9 mouse cellular contexts compared by ENCODE assay signal in the genomic region with DNA sequence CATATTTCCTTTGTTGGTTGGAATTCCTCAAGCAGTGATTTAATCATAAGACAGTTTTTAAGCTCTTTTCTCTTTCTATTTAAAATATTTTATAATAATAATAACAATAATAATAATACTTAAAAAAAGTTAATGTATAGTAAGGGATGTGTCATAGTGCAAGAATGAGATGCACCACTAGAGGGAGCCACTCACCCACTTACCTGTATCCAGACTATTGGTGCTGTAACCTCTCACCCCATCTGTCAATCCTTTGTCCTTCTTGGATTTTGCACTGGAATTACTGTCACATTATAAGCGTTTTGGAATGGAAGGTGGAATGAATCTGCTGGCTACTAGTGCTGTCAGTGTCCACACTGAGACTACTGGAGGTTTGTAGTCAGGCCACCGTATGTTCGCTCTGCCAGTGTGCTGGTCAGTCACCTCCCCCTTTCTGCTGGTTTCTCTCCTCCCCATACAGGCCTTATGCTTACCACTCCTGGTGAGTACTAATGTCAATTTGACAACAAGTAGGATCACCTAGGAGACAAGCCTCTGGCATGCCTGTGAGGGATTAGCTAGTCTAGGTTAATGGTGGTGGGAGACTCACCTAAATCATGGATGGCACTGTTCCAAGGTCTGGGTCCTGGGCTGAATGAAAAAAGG. TPM values are rescaled to one million over a fixed set of nuclear protein-coding genes. Genes with fewer than 3 reads are reported as not detected.
DNase-seq lines count a peak whose midpoint lies in the region; ATAC-seq and TF ChIP-seq lines count a peak whose summit lies in the region.
"Had no signal": no experiment of that assay in that cellular context is flagged by ENCODE, and none has a peak within 500 bp of the region (broad histone marks: within the 10 kb centered on the region; RNA-seq: fewer than 3 reads in every experiment).

No protein-coding gene starts in this region.

- H3K9me3 ChIP-seq in forebrain, embryonic 14.5 days (replicated peaks; ENCODE audit: control insufficient read depth, low read length): no peaks in the 10 kb centered on the region

- no peaks in the 10 kb centered on the region for H3K27me3 ChIP-seq in forebrain, embryonic 14.5 days (replicated peaks; ENCODE audit: control insufficient read depth, insufficient read depth, low read length)
- no peaks in the 10 kb centered on the region for H3K27me3 ChIP-seq in small intestine, adult 2 months (ENCODE audit: control insufficient read depth, insufficient read depth, low read length)

- peak; percentile 24 to 27 for DNase-seq in adrenal gland, adult 18-20 months (ENCODE audit: low spot score in 2 of 2)
- no peak for DNase-seq in adrenal gland, postnatal 4 days (ENCODE audit: low spot score in 2 of 2)
- DNase-seq in 416B (ENCODE audit: low read depth): peak; percentile 62
- DNase-seq in c-Kit-negative CD71-positive TER-119-positive erythroid progenitor cells, embryonic 14.5 days (ENCODE audit: low read depth, low spot score): peak; percentile 29
- DNase-seq in forebrain, embryonic 14.5 days (ENCODE audit: low spot score): peak; percentile 66
- DNase-seq in kidney, postnatal 4 days: peak; percentile 49 to 61

- H3K4me1 ChIP-seq in forebrain, embryonic 14.5 days (ENCODE audit: control insufficient read depth, insufficient read depth, low read length): no peaks in the 10 kb centered on the region
- H3K4me1 ChIP-seq in small intestine, adult 2 months (ENCODE audit: control insufficient read depth, insufficient read depth, insufficient read length, low read length): no peaks in the 10 kb centered on the region

- no peaks in the 10 kb centered on the region for H3K36me3 ChIP-seq in forebrain, embryonic 14.5 days (ENCODE audit: control insufficient read depth, insufficient read depth, low read length)
- H3K36me3 ChIP-seq in small intestine, adult 2 months (ENCODE audit: control insufficient read depth, insufficient read depth, low read length): no peaks in the 10 kb centered on the region

- H3K4me2 ChIP-seq in forebrain, embryonic 14.5 days (ENCODE audit: low read length): no peak overlapping the region

- ATAC-seq in forebrain, embryonic 14.5 days: peak; percentile 80
- ATAC-seq in megakaryocyte, adult 5-6 weeks (ENCODE audit: poor library complexity, severe bottlenecking): peak; percentile 68

- TF ChIP-seq CTCF in small intestine, adult 2 months (IDR thresholded peaks at IDR 0.05; ENCODE audit: extremely low read depth, insufficient read length, insufficient replicate concordance, low read depth, low read length): peak; percentile 30; the same call in 1 of the 2 replicates

- no peak overlapping the region for H3K9ac ChIP-seq in forebrain, embryonic 14.5 days (ENCODE audit: low read length)

- no peak for TF ChIP-seq POLR2A in small intestine, adult 2 months (IDR thresholded peaks at IDR 0.05; ENCODE audit: low read depth, low read length)

- H3K27ac ChIP-seq in forebrain, embryonic 14.5 days (ENCODE audit: low read depth, low read length): no peak overlapping the region
- no peak overlapping the region for H3K27ac ChIP-seq in small intestine, adult 2 months (ENCODE audit: insufficient read depth, low read depth, low read length)

- no peak overlapping the region for H3K4me3 ChIP-seq in forebrain, embryonic 14.5 days (ENCODE audit: low read depth, low read length)
- H3K4me3 ChIP-seq in small intestine, adult 2 months (ENCODE audit: low read depth, low read length): no peak overlapping the region

- 57% methylated on average over 3 of the region's 3 CpGs for WGBS in forebrain, embryonic 14.5 days
- 58% methylated on average over 3 of the region's 3 CpGs for WGBS in small intestine, adult 2 months

RNA-seq across cellular contexts. Expression of gene Olfr764-ps1, which starts 13.6 kb away (rescaled TPM):
- not detected for total RNA-seq in adrenal gland, adult 18-20 months (2021)
- total RNA-seq in adrenal gland, postnatal 4 days (2021): not detected
- not detected in 2 replicates for polyA plus RNA-seq in forebrain, embryonic 14.5 days (2014; fragmentation: Nextera tagmentation; extraction: Ambion mirVana)
- total RNA-seq in megakaryocyte, adult 5-6 weeks (2015): not detected in 2 replicates
- total RNA-seq in megakaryocyte, adult 5-6 weeks (2017): not detected in 2 replicates
- polyA plus RNA-seq in small intestine, adult 2 months (2012; rRNA removed): not detected in 2 replicates
- total RNA-seq: heart, postnatal 36 days had no signal

RNA-seq across cellular contexts. Expression of gene Olfr763, which starts 15.5 kb away (rescaled TPM):
- not detected for total RNA-seq in adrenal gland, adult 18-20 months (2021)
- not detected for total RNA-seq in adrenal gland, postnatal 4 days (2021)
- polyA plus RNA-seq in forebrain, embryonic 14.5 days (2014; fragmentation: Nextera tagmentation; extraction: Ambion mirVana): not detected in 2 replicates
- not detected in 2 replicates for total RNA-seq in megakaryocyte, adult 5-6 weeks (2015)
- not detected in 2 replicates for total RNA-seq in megakaryocyte, adult 5-6 weeks (2017)
- polyA plus RNA-seq in small intestine, adult 2 months (2012; rRNA removed): not detected in 2 replicates
- total RNA-seq: heart, postnatal 36 days had no signal

RNA-seq across cellular contexts. Expression of gene Olfr765, which starts 23.7 kb away (rescaled TPM):
- total RNA-seq in adrenal gland, adult 18-20 months (2021): not detected
- total RNA-seq in adrenal gland, postnatal 4 days (2021): not detected
- not detected in 2 replicates for polyA plus RNA-seq in forebrain, embryonic 14.5 days (2014; fragmentation: Nextera tagmentation; extraction: Ambion mirVana)
- total RNA-seq in megakaryocyte, adult 5-6 weeks (2015): not detected in 2 replicates
- not detected in 2 replicates for total RNA-seq in megakaryocyte, adult 5-6 weeks (2017)
- not detected in 2 replicates for polyA plus RNA-seq in small intestine, adult 2 months (2012; rRNA removed)
- total RNA-seq: heart, postnatal 36 days had no signal

RNA-seq across cellular contexts. Expression of gene Olfr9, which starts 36.9 kb away (rescaled TPM):
- not detected for total RNA-seq in adrenal gland, adult 18-20 months (2021)
- not detected for total RNA-seq in adrenal gland, postnatal 4 days (2021)
- polyA plus RNA-seq in forebrain, embryonic 14.5 days (2014; fragmentation: Nextera tagmentation; extraction: Ambion mirVana): not detected in 2 replicates
- not detected in 2 replicates for total RNA-seq in megakaryocyte, adult 5-6 weeks (2015)
- total RNA-seq in megakaryocyte, adult 5-6 weeks (2017): not detected in 2 replicates
- not detected in 2 replicates for polyA plus RNA-seq in small intestine, adult 2 months (2012; rRNA removed)
- total RNA-seq: heart, postnatal 36 days had no signal

RNA-seq across cellular contexts. Expression of gene Olfr766-ps1, which starts 42.6 kb away (rescaled TPM):
- not detected for total RNA-seq in adrenal gland, adult 18-20 months (2021)
- not detected for total RNA-seq in adrenal gland, postnatal 4 days (2021)
- polyA plus RNA-seq in forebrain, embryonic 14.5 days (2014; fragmentation: Nextera tagmentation; extraction: Ambion mirVana): not detected in 2 replicates
- total RNA-seq in megakaryocyte, adult 5-6 weeks (2015): not detected in 2 replicates
- not detected in 2 replicates for total RNA-seq in megakaryocyte, adult 5-6 weeks (2017)
- polyA plus RNA-seq in small intestine, adult 2 months (2012; rRNA removed): not detected in 2 replicates
- total RNA-seq: heart, postnatal 36 days had no signal

Comparison
In these comparisons a context has a peak if more than half of its experiments do, and no peak if none do; other contexts are left out.
1. DNase-seq: peak in adrenal gland, adult 18-20 months (2 of 2), 416B (single experiment), c-Kit-negative CD71-positive TER-119-positive erythroid progenitor cells, embryonic 14.5 days (single experiment), forebrain, embryonic 14.5 days (single experiment) and kidney, postnatal 4 days (2 of 2); none in adrenal gland, postnatal 4 days (0 of 2).